In genomic region chr11:111442257-111442656, GRCm38 (mm10) we compare ENCODE assay signal across 22 mouse cellular contexts.
"Had no signal": no experiment of that assay in that cellular context is flagged by ENCODE, and none has a peak within 500 bp of the region (broad histone marks: within the 10 kb centered on the region; RNA-seq: fewer than 3 reads in every experiment).

No protein-coding gene starts in this region.

- H3K27me3 ChIP-seq: liver, embryonic 15.5 days; lung, embryonic 15.5 days; midbrain, embryonic 12.5 days; neural tube, embryonic 13.5 days; neural tube, embryonic 15.5 days had no signal

- H3K4me3 ChIP-seq: liver, embryonic 15.5 days; lung, embryonic 15.5 days; midbrain, embryonic 10.5 days; midbrain, embryonic 12.5 days; myocyte; neural tube, embryonic 13.5 days; neural tube, embryonic 15.5 days had no signal

- H3K9ac ChIP-seq: liver, embryonic 15.5 days; liver, postnatal 0 days; lung, embryonic 15.5 days; midbrain, embryonic 12.5 days; neural tube, embryonic 13.5 days; neural tube, embryonic 15.5 days had no signal

- DNase-seq: liver, postnatal 0 days; lung, adult 2 months; lung, postnatal 14 days; lung, postnatal 4 days; midbrain, embryonic 14.5 days; retina, postnatal 1 day; right cerebral cortex, adult 18-20 months; right cerebral cortex, postnatal 25 days; right cerebral cortex, postnatal 4 days; spleen, adult 18-20 months; thymus, adult 18-20 months; thymus, postnatal 14 days; thymus, postnatal 36 days had no signal

- H3K9me3 ChIP-seq: liver, embryonic 15.5 days; lung, embryonic 15.5 days; midbrain, embryonic 10.5 days; midbrain, embryonic 12.5 days; neural tube, embryonic 13.5 days; neural tube, embryonic 15.5 days had no signal

- H3K4me1 ChIP-seq: liver, embryonic 15.5 days; lung, embryonic 15.5 days; midbrain, embryonic 10.5 days; midbrain, embryonic 12.5 days; neural tube, embryonic 13.5 days; neural tube, embryonic 15.5 days had no signal

- H3K36me3 ChIP-seq: liver, embryonic 15.5 days; lung, embryonic 15.5 days; midbrain, embryonic 10.5 days; midbrain, embryonic 12.5 days; neural tube, embryonic 13.5 days; neural tube, embryonic 15.5 days had no signal

- H3K27ac ChIP-seq: liver, embryonic 15.5 days; lung, embryonic 15.5 days; midbrain, embryonic 10.5 days; midbrain, embryonic 12.5 days; neural tube, embryonic 13.5 days; neural tube, embryonic 15.5 days had no signal

- H3K4me2 ChIP-seq: liver, embryonic 15.5 days; lung, embryonic 15.5 days; midbrain, embryonic 12.5 days; neural tube, embryonic 13.5 days; neural tube, embryonic 15.5 days had no signal

- ATAC-seq: liver, postnatal 0 days; lung, postnatal 0 days; midbrain, embryonic 16.5 days had no signal
